Comparison of ENCODE assay signal across 14 mouse cellular contexts in the genomic region with DNA sequence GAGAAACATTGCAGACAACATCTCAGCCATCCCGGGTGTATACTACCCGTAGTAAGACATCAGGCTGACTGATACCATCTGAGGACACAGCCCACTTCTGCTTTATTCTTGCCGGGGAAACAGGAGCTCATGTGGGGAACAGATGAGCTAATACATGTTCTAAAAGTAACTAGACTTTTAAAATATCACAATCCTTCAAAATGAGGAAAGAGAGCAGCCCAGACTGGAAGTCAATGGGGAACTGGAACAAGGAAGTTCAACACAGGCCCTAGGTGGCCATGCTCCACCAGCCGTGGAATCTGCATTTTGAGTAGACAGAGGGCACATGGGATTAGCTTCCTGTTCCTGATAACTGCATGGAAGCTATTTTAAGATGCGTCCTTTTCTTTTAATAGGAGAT. TPM values are rescaled to one million over a fixed set of nuclear protein-coding genes. Genes with fewer than 3 reads are reported as not detected.
DNase-seq lines count a peak whose midpoint lies in the region; ATAC-seq and TF ChIP-seq lines count a peak whose summit lies in the region.
"Had no signal": no experiment of that assay in that cellular context is flagged by ENCODE, and none has a peak within 500 bp of the region (broad histone marks: within the 10 kb centered on the region; RNA-seq: fewer than 3 reads in every experiment).

No protein-coding gene starts in this region.

- peak; percentile 42; the same call in 1 of the 2 replicates for ATAC-seq in frontal cortex, adult (ENCODE audit: low TSS enrichment)
- ATAC-seq in megakaryocyte, adult 5-6 weeks (ENCODE audit: poor library complexity, severe bottlenecking) = peak; percentile 94

- H3K9me3 ChIP-seq in hindbrain, embryonic 10.5 days = no peaks in the 10 kb centered on the region
- H3K9me3 ChIP-seq: embryonic facial prominence, embryonic 12.5 days; lung, embryonic 15.5 days; stomach, embryonic 15.5 days had no signal

- intact Hi-C loops in left cerebral cortex, postnatal 4 days (cut with DNase I) = no loop called here

- peaks cover 4% of the 10 kb centered on the region; the same call in 1 of the 2 replicates for H3K4me1 ChIP-seq in bone marrow, adult 2 months (ENCODE audit: control insufficient read depth, insufficient read depth, low read length)
- H3K4me1 ChIP-seq in hindbrain, embryonic 10.5 days (replicated peaks) = no peaks in the 10 kb centered on the region
- H3K4me1 ChIP-seq: embryonic facial prominence, embryonic 12.5 days; lung, embryonic 15.5 days had no signal

- peak overlapping the region; percentile 28; the same call in 1 of the 2 replicates for H3K27ac ChIP-seq in bone marrow, adult 2 months (ENCODE audit: control insufficient read depth, insufficient read depth, low read depth, low read length, poor library complexity)
- no peak overlapping the region for H3K27ac ChIP-seq in hindbrain, embryonic 10.5 days
- H3K27ac ChIP-seq: embryonic facial prominence, embryonic 12.5 days; lung, embryonic 15.5 days; stomach, embryonic 15.5 days had no signal

- no peak for TF ChIP-seq CTCF in bone marrow, adult 2 months (IDR thresholded peaks at IDR 0.05; ENCODE audit: control insufficient read depth, insufficient read depth, low read length)

- WGBS in bone marrow, adult 2 months = 10% methylated on average over 5 of the region's 5 CpGs
- WGBS in hindbrain, embryonic 10.5 days = 88% methylated on average over 5 of the region's 5 CpGs

- peaks cover 9% of the 10 kb centered on the region for H3K36me3 ChIP-seq in hindbrain, embryonic 10.5 days
- H3K36me3 ChIP-seq: embryonic facial prominence, embryonic 12.5 days; lung, embryonic 15.5 days; stomach, embryonic 15.5 days had no signal

- DNase-seq in frontal cortex, postnatal 10 days (ENCODE audit: low spot score in 2 of 2) = no peak
- DNase-seq in left cerebral cortex, adult 9 months (ENCODE audit: low spot score in 2 of 2) = peak; percentile 45 to 53
- no peak for DNase-seq in left cerebral cortex, postnatal 4 days
- no peak for DNase-seq in kidney, postnatal 25 days
- no peak for DNase-seq in hindbrain, embryonic 10.5 days (ENCODE audit: low spot score)
- DNase-seq: cerebellum, adult 9-11 months; kidney, postnatal 4 days; thymus, postnatal 25 days had no signal

- H3K27me3 ChIP-seq in hindbrain, embryonic 10.5 days (ENCODE audit: insufficient read depth, poor library complexity, severe bottlenecking) = no peaks in the 10 kb centered on the region
- H3K27me3 ChIP-seq: embryonic facial prominence, embryonic 12.5 days; lung, embryonic 15.5 days; stomach, embryonic 15.5 days had no signal

- H3K4me3 ChIP-seq in bone marrow, adult 2 months (replicated peaks; ENCODE audit: control insufficient read depth, low read depth, low read length) = no peak overlapping the region
- H3K4me3 ChIP-seq in hindbrain, embryonic 10.5 days = no peak overlapping the region
- H3K4me3 ChIP-seq: embryonic facial prominence, embryonic 12.5 days; lung, embryonic 15.5 days; stomach, embryonic 15.5 days had no signal

- no peak for TF ChIP-seq POLR2A in bone marrow, adult 2 months (IDR thresholded peaks at IDR 0.05; ENCODE audit: borderline replicate concordance, control insufficient read depth, low read depth, low read length)

RNA-seq across cellular contexts. Expression of a gene that starts 10.5 kb away (rescaled TPM):
- 10 to 100 TPM; 38.9 to 42.2 TPM for total RNA-seq in left cerebral cortex, postnatal 4 days (2021)
- polyA plus RNA-seq in bone marrow, adult 2 months (2011; ENCODE audit: insufficient read depth, insufficient read length, low replicate concordance, missing spikeins) = 16.7 and 35.7 TPM in 2 replicates
- 160 and 202 TPM in 2 replicates for total RNA-seq in megakaryocyte, adult 5-6 weeks (2015)
- 125 and 139 TPM in 2 replicates for total RNA-seq in megakaryocyte, adult 5-6 weeks (2017)
- 18.7 and 23.4 TPM in 2 replicates for polyA plus RNA-seq in hindbrain, embryonic 10.5 days (2016; fragmentation: Nextera tagmentation; extraction: Ambion mirVana)

RNA-seq across cellular contexts. Expression of a gene that starts 50.0 kb away (rescaled TPM):
- 10 to 100 TPM; 23.4 to 24.1 TPM for total RNA-seq in left cerebral cortex, postnatal 4 days (2021)
- polyA plus RNA-seq in bone marrow, adult 2 months (2011; ENCODE audit: insufficient read depth, insufficient read length, low replicate concordance, missing spikeins) = 9.1 and 15.5 TPM in 2 replicates
- total RNA-seq in megakaryocyte, adult 5-6 weeks (2015) = 11.4 and 14.5 TPM in 2 replicates
- 20.7 and 29.1 TPM in 2 replicates for total RNA-seq in megakaryocyte, adult 5-6 weeks (2017)
- polyA plus RNA-seq in hindbrain, embryonic 10.5 days (2016; fragmentation: Nextera tagmentation; extraction: Ambion mirVana) = 37.4 and 44.0 TPM in 2 replicates

RNA-seq across cellular contexts. Expression of a gene that starts 50.0 kb away (rescaled TPM):
- total RNA-seq in left cerebral cortex, postnatal 4 days (2021) = 10 to 100 TPM; 71.6 to 76.4 TPM
- 76.1 and 142 TPM in 2 replicates for polyA plus RNA-seq in bone marrow, adult 2 months (2011; ENCODE audit: insufficient read depth, insufficient read length, low replicate concordance, missing spikeins)
- total RNA-seq in megakaryocyte, adult 5-6 weeks (2015) = 225 and 248 TPM in 2 replicates
- total RNA-seq in megakaryocyte, adult 5-6 weeks (2017) = 333 and 335 TPM in 2 replicates
- 43.5 and 63.0 TPM in 2 replicates for polyA plus RNA-seq in hindbrain, embryonic 10.5 days (2016; fragmentation: Nextera tagmentation; extraction: Ambion mirVana)

RNA-seq across cellular contexts. Expression of a gene that starts 53.2 kb away (rescaled TPM):
- total RNA-seq in left cerebral cortex, postnatal 4 days (2021) = 100 to 1,000 TPM; 740 to 833 TPM
- polyA plus RNA-seq in bone marrow, adult 2 months (2011; ENCODE audit: insufficient read depth, insufficient read length, low replicate concordance, missing spikeins) = 0.54 and 6.5 TPM in 2 replicates
- total RNA-seq in megakaryocyte, adult 5-6 weeks (2015) = 2.0 and 3.0 TPM in 2 replicates
- total RNA-seq in megakaryocyte, adult 5-6 weeks (2017) = 2.3 and 3.5 TPM in 2 replicates
- polyA plus RNA-seq in hindbrain, embryonic 10.5 days (2016; fragmentation: Nextera tagmentation; extraction: Ambion mirVana) = 11.2 and 18.6 TPM in 2 replicates

Comparison
In these comparisons a context has a peak if more than half of its experiments do, and no peak if none do; other contexts are left out.
1. DNase-seq: peak in left cerebral cortex, adult 9 months (2 of 2); none in frontal cortex, postnatal 10 days (0 of 2), left cerebral cortex, postnatal 4 days (single experiment), kidney, postnatal 25 days (0 of 2) and hindbrain, embryonic 10.5 days (single experiment).